Mouse (Mus musculus): ENCODE data around the gene Cd177. TPM values are rescaled to one million over a fixed set of nuclear protein-coding genes. Genes with fewer than 3 reads are reported as not detected.
"Not testable (repeated sequence)": the region's sequence is repeated elsewhere in the genome, so short reads cannot be mapped to it uniquely, and the experiment has no call there.

The Cd177 gene
- 0.06 TPM in 1 of 2 replicates, not detected in the other for polyA plus RNA-seq (2016; fragmentation: Nextera tagmentation; extraction: Ambion mirVana)

- H3K36me3 ChIP-seq (replicated peaks) = no peaks in the 10 kb centered on the region
- H3K27ac ChIP-seq (replicated peaks) = no peak within 1 kb of the TSS
- H3K9me3 ChIP-seq = no peaks in the 10 kb centered on the region
- no peak within 1 kb of the TSS for H3K4me3 ChIP-seq
- no peaks in the 10 kb centered on the region for H3K27me3 ChIP-seq (replicated peaks; ENCODE audit: low read depth, poor library complexity, severe bottlenecking)
- no peak for DNase-seq (ENCODE audit: low spot score)
- H3K4me1 ChIP-seq = no peaks in the 10 kb centered on the region
- WGBS = 84% methylated on average over 6 of the region's 6 CpGs
Measured at GRCm38 (mm10) chr7:24760211-24760610, at the start of gene Cd177. TSS of gene Cd177 (minus strand) at chr7:24760311.

DNA sequence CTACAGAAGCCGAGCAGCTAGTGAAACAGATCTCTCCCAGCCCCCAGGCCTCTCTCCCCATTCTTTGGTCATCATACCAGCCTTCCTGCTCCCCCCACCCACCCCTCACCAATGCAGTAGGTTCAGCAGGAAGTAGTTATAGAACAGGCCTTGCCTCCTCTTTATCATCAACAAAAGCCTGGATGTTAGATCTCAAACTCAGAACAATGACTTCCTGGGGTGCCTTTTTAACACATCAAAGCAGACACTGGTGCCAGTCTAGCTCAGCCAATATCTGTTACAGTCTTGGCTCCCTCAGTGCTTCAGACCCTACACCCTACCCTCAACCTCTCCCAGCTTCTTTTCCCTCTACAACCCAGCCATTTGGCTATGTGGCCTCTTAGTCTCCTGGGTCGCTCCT is 48.9 kb upstream of the Cd177 start:
- no peak overlapping the region for H3K4me3 ChIP-seq
- H3K27me3 ChIP-seq (replicated peaks; ENCODE audit: low read depth, poor library complexity, severe bottlenecking) = no peaks in the 10 kb centered on the region
- no peak overlapping the region for H3K27ac ChIP-seq (replicated peaks)

DNA sequence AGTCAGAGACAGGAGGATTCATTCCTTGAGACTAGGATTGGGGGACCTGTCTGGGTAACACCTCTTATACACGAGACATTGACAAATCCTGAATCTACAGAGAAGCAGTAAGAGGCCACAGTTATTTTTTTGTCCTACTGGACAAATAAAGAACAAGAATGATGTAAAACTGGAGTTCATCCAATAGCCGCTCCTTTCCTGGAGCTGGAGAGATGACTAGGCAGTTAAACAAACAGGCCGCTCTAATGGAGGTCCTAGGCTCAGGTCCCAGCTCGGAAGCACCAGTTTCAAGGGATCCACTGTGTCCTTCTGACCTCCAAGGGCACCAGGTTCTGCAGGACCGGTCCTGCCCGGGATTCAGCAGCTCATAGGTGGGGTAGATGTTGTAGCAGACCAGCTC is 44.7 kb upstream of the Cd177 start:
- DNase-seq (ENCODE audit: low spot score) = no peak
- WGBS = 75% methylated on average over 6 of the region's 6 CpGs
- no peaks in the 10 kb centered on the region for H3K9me3 ChIP-seq

More for the DNA sequence above, 48.9 kb upstream of the Cd177 start:
- no peaks in the 10 kb centered on the region for H3K9me3 ChIP-seq
- no peak for DNase-seq (ENCODE audit: low spot score)
- H3K4me1 ChIP-seq = no peaks in the 10 kb centered on the region
- 39% methylated on average over 2 of the region's 2 CpGs for WGBS
- H3K36me3 ChIP-seq (replicated peaks) = no peaks in the 10 kb centered on the region

DNA sequence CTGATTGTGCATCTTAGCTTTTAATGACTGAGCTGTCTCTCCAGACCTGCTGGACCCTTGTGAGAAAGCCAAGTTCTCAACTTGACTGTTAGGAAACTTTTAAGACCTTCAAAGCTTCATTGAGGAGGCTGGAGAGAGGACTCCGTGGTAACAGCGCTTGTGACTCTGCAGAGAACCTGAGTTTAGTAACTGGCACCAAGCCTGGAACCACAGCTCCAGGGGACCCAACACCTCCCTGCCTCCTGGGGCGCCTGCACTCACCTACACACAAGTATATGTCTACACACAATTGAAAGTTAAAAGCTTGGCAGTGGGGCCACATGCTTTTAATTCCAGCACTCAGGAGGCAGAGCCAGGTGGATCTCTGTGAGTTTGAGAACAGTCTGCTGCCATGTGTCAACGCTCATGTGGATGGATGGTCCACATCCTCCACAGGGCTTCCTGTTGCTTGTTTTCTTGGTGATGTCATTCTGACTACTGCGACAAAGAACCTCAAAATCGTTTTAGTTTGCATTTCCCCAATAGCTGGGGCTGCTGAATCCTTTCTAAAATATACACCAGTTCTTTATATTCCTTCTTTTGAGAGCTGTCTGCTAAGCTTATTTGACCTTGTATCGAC is 42.1 kb upstream of the Cd177 start:
- H3K36me3 ChIP-seq (replicated peaks) = no peaks in the 10 kb centered on the region
- no peaks in the 10 kb centered on the region for H3K4me1 ChIP-seq
- no peak for DNase-seq (ENCODE audit: low spot score)
- no peak overlapping the region for H3K4me3 ChIP-seq
- no peak overlapping the region for H3K27ac ChIP-seq (replicated peaks)
- H3K9me3 ChIP-seq = 0 out of 2 replicates have a peak, but pooled peaks cover 3% of the 10 kb centered on the region
- WGBS = 79% methylated on average over 7 of the region's 7 CpGs
- H3K27me3 ChIP-seq (replicated peaks; ENCODE audit: low read depth, poor library complexity, severe bottlenecking) = no peaks in the 10 kb centered on the region

More for the DNA sequence above, 44.7 kb upstream of the Cd177 start:
- H3K4me3 ChIP-seq = no peak overlapping the region
- no peak overlapping the region for H3K27ac ChIP-seq (replicated peaks)
- H3K27me3 ChIP-seq (replicated peaks; ENCODE audit: low read depth, poor library complexity, severe bottlenecking) = no peaks in the 10 kb centered on the region
- no peaks in the 10 kb centered on the region for H3K4me1 ChIP-seq
- H3K36me3 ChIP-seq (replicated peaks) = no peaks in the 10 kb centered on the region

GRCm38 (mm10) chr7:24797918-24798317 is 37.8 kb upstream of the Cd177 start:
- Histone ChIP-seq H3K4me1 (no peaks in the 10 kb centered on the region), H3K9me3 (peaks cover 17% of the 10 kb centered on the region), H3K27me3 (replicated peaks; ENCODE audit: low read depth, poor library complexity, severe bottlenecking) (no peaks in the 10 kb centered on the region), H3K27ac (replicated peaks) (no peak overlapping the region), H3K36me3 (replicated peaks) (no peaks in the 10 kb centered on the region), H3K4me3 (no peak overlapping the region)
- 92% methylated on average over 1 of the region's 1 CpGs for WGBS
- DNase-seq (ENCODE audit: low spot score) = no peak

DNA sequence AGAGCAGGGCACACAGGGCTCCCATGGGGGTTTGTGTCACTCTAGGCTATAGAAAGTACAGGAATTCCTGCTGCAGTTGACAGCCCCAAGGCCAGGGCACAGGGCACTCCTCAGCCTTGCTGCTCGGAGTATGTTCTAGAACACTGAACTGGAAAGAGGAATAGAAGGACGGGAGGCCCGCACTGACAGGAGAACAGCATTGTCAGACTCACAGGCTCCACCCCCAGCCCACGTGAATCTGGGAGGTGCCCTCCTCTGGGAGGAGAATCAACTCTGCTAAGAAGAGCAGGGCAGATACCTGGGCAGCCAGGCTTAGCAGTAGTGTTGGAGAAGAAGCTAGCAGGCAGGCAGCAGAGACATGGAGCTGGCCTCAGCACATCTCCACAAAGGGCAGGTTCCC is 16.8 kb upstream of the Cd177 start, which contains the start of gene Ceacam10:
Gene Ceacam10, plus strand, starts transcription at position 289 of the 400 bp plus-strand sequence.
- WGBS = 42% methylated on average over 4 of the region's 4 CpGs
- H3K27me3 ChIP-seq (replicated peaks; ENCODE audit: low read depth, poor library complexity, severe bottlenecking); H3K36me3 ChIP-seq (replicated peaks); DNase-seq (ENCODE audit: low spot score); H3K27ac ChIP-seq (replicated peaks); H3K4me3 ChIP-seq; H3K4me1 ChIP-seq; H3K9me3 ChIP-seq: not testable (repeated sequence)

DNA sequence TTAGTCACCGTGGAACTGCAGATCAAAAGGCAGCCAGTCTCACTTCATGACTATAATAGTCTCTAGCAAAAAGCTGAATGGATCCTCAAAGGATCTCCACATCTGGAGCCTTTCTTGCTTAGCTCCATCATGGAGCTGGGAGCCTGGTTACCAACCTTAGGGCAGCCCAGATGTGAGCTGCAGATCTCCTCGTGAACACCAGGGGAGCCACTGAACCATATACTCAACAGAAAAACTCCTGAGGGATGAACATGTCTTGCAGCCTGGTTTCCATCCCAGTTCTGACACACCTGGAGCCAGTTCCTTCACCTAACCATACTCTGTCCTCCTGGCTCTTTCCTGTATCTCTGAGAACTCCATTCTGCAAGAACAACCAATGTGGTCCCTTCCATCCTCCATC is 16.0 kb upstream of the Cd177 start:
- H3K4me1 ChIP-seq = peaks cover 7% of the 10 kb centered on the region; the same call in 1 of the 2 replicates
- H3K27me3 ChIP-seq (replicated peaks; ENCODE audit: low read depth, poor library complexity, severe bottlenecking) = no peaks in the 10 kb centered on the region
- no peak overlapping the region for H3K27ac ChIP-seq (replicated peaks)
- H3K9me3 ChIP-seq = no peaks in the 10 kb centered on the region
- H3K36me3 ChIP-seq (replicated peaks) = no peaks in the 10 kb centered on the region
- no peak overlapping the region for H3K4me3 ChIP-seq
- no peak for DNase-seq (ENCODE audit: low spot score)
- WGBS = 84% methylated on average over 2 of the region's 2 CpGs

- Histone ChIP-seq H3K27me3 (replicated peaks; ENCODE audit: low read depth, poor library complexity, severe bottlenecking) (no peaks in the 10 kb centered on the region), H3K4me3 (no peak overlapping the region), H3K9me3 (no peaks in the 10 kb centered on the region), H3K4me1 (peaks cover 7% of the 10 kb centered on the region; the same call in 1 of the 2 replicates), H3K36me3 (replicated peaks) (no peaks in the 10 kb centered on the region), H3K27ac (replicated peaks) (no peak overlapping the region)
- no peak for DNase-seq (ENCODE audit: low spot score)
- 65% methylated on average over 3 of the region's 3 CpGs for WGBS
Measured at GRCm38 (mm10) chr7:24773942-24774535, 13.9 kb upstream of the Cd177 start.

DNA sequence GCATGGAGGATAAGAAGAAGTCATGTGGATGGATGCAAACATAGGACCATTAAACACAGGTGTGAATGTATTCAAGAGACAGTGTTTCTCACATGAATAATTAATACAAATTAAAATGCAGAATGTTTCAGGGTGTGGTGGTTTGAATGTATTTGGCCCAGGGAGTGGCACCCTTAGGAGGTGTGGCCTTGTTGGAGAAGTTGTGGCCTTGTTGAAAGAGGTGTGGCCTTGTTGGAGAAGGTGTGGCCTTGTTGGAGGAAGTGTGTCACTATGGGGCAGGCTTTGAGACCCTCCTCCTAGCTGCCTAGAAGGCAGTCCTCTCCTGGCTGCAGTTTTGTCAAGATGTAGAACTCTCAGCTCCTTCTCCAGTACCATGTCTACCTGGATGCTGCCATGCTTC is 11.2 kb upstream of the Cd177 start:
- no peak overlapping the region for H3K4me3 ChIP-seq
- H3K27me3 ChIP-seq (replicated peaks; ENCODE audit: low read depth, poor library complexity, severe bottlenecking) = no peaks in the 10 kb centered on the region
- no peak overlapping the region for H3K27ac ChIP-seq (replicated peaks)
- H3K4me1 ChIP-seq = no peaks in the 10 kb centered on the region
- no peaks in the 10 kb centered on the region for H3K36me3 ChIP-seq (replicated peaks)
- H3K9me3 ChIP-seq = no peaks in the 10 kb centered on the region
- no peak for DNase-seq (ENCODE audit: low spot score)

DNA sequence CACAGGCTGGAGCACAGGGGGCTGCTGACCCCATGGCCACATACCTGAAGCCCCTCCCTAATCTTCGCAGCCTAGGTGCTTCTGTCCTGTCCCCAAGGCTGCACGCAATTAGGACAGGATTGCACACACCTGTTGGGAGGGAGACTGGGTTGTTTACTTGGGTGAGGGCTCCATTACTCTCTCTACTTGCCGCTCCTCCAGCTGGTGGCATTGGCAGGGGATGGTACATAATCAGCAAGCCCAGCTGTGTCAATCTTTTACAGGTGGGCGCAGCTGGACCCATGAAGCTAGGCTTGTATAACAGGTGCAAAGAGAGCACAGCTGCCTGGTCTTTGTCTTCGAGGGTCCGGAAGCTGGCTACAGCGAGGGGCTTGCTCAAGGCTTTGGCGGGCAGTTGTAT is 2.5 kb upstream of the Cd177 start:
- WGBS = 89% methylated on average over 8 of the region's 8 CpGs
- Histone ChIP-seq H3K4me1 (no peaks in the 10 kb centered on the region), H3K4me3 (no peak overlapping the region), H3K9me3 (no peaks in the 10 kb centered on the region), H3K36me3 (replicated peaks) (no peaks in the 10 kb centered on the region), H3K27ac (replicated peaks) (no peak overlapping the region), H3K27me3 (replicated peaks; ENCODE audit: low read depth, poor library complexity, severe bottlenecking) (no peaks in the 10 kb centered on the region)
- DNase-seq (ENCODE audit: low spot score) = no peak

DNA sequence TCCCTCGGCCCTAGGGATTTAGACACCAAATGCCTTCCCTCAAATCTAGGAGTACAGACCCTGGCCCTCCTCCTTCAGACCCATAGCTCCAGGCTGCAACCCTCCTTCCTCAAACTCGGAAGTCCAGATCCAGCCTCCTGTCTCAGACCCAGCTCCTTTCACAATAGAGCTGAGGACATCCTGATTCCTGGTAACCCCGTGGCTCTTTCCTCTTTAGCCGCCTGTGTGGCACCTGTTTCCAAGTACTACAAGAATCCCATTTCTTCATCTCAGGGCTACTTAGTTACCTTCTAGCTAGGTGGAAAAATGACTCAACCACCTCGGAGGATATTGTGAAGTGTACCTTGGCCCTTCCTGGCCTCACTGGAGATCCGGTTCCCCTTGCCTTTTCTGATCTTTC is 1.1 kb upstream of the Cd177 start:
- Histone ChIP-seq H3K36me3 (replicated peaks) (no peaks in the 10 kb centered on the region), H3K4me3 (no peak overlapping the region), H3K27ac (replicated peaks) (no peak overlapping the region), H3K4me1 (no peaks in the 10 kb centered on the region), H3K27me3 (replicated peaks; ENCODE audit: low read depth, poor library complexity, severe bottlenecking) (no peaks in the 10 kb centered on the region), H3K9me3 (no peaks in the 10 kb centered on the region)
- DNase-seq (ENCODE audit: low spot score) = no peak
- 74% methylated on average over 6 of the region's 6 CpGs for WGBS

GRCm38 (mm10) chr7:24758520-24758919 is 1.6 kb downstream of the Cd177 start:
- no peaks in the 10 kb centered on the region for H3K9me3 ChIP-seq
- H3K36me3 ChIP-seq (replicated peaks) = no peaks in the 10 kb centered on the region
- DNase-seq (ENCODE audit: low spot score) = no peak
- no peak overlapping the region for H3K27ac ChIP-seq (replicated peaks)
- H3K4me1 ChIP-seq = no peaks in the 10 kb centered on the region
- no peaks in the 10 kb centered on the region for H3K27me3 ChIP-seq (replicated peaks; ENCODE audit: low read depth, poor library complexity, severe bottlenecking)
- H3K4me3 ChIP-seq = no peak overlapping the region
- WGBS = 84% methylated on average over 1 of the region's 1 CpGs

DNA sequence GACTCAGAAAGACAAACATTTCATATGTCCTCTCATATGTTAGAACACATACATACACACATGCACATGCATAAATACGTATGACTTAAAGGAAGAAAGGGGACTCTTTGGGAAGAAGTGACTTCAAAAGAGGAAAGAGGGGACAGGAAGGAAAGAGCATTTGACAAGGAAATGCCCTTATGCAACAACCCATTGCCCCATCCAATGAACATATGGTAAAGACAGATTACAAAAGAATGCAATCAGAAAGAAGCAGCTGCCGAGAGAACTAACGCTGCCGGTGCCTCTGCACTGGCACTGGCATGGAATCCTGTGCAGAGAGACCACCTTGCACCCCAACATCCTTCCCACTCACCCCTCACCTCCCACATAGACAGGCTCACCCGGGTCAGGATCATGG is 6.6 kb downstream of the Cd177 start:
- no peaks in the 10 kb centered on the region for H3K9me3 ChIP-seq
- H3K27me3 ChIP-seq (replicated peaks; ENCODE audit: low read depth, poor library complexity, severe bottlenecking) = no peaks in the 10 kb centered on the region
- H3K27ac ChIP-seq (replicated peaks) = no peak overlapping the region
- no peak for DNase-seq (ENCODE audit: low spot score)
- 86% methylated on average over 5 of the region's 5 CpGs for WGBS
- H3K36me3 ChIP-seq (replicated peaks) = no peaks in the 10 kb centered on the region
- H3K4me3 ChIP-seq = no peak overlapping the region
- H3K4me1 ChIP-seq = 0 out of 2 replicates have a peak, but pooled peaks cover 7% of the 10 kb centered on the region

Measured in embryonic facial prominence, embryonic 10.5 days (tissue).